Mouse (Mus musculus) kidney, postnatal 36 days (tissue): ENCODE measurements at regions not wholly inside any gene's neighbourhood (a gene's known extent, or its start where the extent isn't known, plus 50 kb on each side); places are given as distances from the start of the nearest gene placed in this dataset.
A peak's percentile ranks its signal among the peaks of the same experiment; 100 is the strongest.

Experiments
- DNase-seq, 2 experiments: peaks; one replicate each; pipeline ENCODE4 v3.0.0; 2021 to 2022; ENCODE audit warnings: mixed read lengths in 2 of 2

DNA sequence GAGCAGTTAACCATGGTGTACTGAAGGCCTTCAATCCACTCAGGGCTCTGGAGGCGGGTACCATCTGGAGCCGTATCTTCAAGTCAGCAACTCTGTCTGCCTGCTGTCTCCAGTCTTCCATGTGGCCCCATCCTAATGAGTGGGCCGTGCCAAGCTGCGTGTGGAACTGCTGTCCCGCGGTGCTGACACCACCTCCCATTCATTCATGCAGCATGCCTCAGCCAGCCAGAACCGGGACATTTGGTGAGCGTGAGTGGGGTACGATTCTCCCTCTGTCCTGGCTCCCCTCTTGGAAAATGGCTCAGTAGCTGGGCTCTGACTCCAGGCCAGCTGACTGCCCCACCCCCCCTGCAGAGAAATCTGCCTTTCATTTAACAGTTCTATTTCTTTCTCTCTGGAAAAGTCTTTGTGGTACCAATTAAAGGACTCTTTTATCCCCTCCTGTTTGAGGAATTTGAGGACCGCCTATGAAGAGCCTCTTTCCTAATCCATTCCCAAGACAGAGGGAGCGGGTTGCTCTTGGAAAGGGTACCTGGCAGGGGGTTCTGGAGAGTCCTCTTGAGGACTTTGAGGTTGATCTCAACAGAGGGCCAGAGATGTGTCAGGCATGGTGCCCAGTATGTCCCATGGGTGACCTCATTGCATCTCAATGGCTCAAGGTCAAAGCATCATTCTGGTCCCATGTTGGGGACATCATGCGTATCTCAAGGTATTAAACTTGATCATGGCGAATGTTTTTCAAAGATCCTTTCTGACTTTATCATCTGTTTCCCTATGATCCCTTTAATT lies 55.5 kb upstream of the Brd7 start:
- DNase-seq = no peak

DNA sequence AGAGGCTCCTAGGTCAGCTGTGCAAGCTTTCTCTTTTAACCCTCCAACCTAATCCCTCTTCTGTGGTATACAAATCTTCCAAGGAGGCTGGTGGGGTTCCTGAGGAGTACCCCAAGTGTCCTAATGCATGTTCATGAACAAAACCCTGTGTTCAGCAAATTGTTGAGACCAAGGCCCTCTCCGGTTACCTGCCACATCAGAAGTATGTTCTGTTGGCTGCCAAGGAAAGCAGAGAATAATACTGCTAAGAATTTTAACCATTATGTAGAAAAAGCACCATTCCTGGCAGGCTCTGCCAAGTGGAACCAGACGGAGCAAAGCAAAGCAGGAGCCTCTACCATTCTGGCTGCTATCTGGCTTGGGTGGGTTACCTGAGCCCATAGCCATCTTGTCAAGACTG lies 61.3 kb upstream of the Brd7 start:
- DNase-seq = no peak

DNA sequence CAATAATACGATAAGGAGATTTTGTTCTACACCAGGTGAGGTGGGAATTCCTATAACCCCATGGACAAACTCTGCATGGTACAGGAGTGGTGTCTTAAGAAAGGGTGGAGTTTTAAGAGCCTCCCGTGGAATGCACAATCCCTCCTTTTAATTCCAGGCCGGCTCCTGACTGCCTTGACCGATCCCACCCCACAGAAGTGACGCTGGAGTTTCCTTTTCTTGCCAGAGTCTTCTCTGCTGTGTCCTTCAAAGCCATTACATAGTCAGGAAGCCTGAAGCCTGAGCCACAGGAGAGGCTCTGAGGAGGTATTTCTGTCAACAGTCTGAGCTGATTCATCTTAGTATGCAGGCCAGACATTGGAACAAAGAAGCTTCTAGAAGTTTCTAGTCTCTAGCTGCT lies 66.6 kb upstream of the Brd7 start:
- DNase-seq = no peak

DNA sequence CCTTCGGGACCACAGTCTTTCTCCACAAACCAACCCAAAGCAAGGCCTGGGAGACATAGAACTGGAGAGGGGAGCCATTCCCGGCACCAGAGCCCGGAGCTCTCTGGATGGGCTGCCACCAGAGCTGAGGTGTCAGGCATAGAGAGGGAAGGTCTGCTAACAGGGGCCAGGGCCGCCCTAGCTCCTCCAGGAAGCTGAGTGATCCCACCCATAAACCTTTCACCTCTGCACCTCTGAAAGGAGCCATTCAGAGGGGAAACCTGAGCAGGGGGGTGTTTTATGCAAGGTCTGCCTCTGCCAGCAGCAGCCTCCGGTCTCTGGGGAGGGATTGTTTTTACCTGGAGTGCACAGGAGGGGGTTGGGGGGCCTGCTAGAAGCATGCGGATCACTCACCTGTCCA lies 69.4 kb upstream of the Brd7 start:
- no peak for DNase-seq

DNA sequence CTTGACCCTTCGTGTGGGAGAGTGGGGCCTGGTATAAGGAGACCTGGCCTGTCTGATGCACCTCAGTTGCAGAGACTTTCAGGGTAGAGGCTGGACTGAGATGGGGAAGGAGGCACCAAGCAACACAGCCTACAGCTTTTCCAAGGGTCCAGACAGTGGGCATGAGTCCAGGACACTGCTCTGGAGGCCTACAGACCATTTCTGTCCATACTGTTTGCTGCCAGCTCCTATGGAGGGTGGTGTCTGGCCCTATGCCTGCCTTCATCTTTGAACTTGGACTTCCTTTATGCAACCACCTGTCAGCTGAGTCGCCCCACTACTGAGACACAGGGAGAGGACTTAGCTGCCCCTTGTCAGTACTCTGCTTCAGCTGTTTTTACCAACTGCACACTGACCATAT lies 73.7 kb upstream of the Brd7 start:
- DNase-seq = no peak

DNA sequence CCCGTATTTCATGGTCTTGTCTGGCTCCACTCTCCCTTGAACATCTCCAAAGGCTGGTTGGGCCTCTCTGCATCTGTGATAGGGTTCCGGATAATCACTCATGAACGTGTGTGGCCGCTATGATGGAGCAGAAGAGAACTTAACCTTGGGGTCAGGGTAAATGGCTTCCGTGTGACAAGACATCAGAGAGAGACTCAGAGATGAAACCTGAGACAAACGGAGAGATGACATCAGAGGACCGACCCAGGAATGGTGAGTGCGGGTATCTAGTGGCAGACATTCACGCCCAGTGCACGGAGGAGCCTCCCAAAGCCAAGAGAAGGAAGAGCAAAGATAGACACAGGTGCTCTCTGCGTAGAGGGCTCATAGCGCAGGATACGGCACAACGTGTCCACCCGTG lies 78.2 kb upstream of the Brd7 start:
- DNase-seq = no peak

DNA sequence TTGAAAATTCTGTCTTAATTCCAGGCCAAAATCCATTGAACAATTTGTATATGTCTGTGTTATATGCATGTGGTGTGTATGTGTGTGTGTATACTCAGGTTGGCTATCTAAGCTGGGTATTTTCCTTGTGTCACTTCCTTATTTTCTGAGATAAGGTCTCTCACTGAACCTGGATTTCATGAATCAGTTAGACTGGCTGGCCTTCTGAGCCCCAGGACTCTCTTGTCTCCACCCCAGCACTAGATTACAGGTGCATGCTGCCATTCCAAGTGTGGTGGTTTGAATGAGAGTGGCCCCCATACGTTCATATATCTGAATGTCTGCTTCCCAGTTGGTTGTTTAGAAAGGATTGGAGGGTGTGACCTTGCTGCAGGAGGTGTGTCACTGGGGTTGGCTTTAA lies 77.8 kb upstream of the Nkd1 start:
- DNase-seq = no peak

DNA sequence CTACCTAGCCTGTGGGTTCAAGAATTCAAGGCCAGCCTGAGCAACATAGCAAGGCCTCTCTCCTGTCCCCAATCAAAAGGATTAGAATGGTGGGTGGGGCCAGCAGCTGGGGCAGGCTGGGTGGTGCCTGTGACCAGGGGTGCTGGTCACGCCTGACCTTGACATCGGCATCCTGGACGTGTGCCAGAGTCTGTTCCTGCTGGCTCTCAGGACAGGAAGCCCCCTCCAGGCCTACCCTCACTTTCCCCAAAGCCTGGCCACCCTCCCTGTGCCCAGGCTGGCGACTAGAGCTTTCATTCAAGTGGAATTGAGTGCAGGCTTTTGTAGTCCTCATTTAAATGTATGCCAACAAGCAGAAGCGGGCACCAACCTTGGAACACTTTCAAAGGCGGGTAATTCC lies 73.7 kb upstream of the Nkd1 start:
- no peak for DNase-seq

DNA sequence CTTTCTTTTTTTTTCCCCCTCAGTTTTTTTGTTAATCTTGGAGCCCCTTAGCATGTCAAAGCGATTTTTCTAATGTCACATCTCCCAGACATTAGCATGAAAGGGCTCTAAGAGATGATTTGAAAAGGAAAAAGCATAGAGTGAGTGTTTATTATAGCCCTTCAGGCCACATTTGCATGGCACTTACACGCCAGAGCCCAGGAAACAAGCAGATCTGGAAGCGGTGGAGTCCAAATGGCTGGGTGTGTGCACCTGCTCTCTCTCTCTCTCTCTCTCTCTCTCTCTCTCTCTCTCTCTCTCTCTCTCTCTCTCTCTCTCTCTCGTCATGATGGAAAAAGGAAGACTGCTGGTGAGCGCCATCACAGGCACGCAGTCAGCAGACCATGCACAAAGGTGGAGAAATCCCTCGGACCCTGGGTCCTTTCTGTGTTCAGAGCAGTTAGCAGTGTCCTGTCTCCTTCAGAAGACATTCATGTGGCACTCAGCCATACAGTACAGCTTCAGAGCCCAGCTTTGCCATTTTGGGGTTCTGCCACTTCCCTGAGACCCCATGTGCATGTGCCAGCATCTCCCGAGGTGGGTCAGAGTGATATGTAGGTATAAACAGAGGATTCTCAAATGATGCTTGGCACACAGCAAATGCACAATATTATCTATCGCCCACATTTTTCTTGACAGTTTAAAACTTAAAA lies 73.2 kb upstream of the Nkd1 start:
- no peak for DNase-seq

DNA sequence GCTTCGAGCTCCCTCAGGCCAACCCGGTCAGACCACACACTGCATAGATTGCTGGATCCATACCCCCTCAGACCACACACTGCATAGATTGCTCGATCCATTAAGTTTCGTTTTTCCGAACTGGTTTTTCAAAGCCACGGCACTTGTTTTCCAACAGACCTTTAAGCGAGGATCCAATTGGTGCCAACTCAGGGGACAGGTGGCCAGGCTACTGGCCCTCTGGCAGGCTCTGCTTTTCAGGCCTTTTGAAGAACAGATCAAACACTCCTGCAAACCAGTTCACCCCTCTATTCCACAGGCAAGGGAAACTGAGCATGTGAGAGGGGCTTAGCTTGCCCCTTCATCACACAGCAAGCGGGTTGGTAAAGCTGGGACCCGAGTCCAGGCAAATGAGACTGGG lies 72.2 kb upstream of the Nkd1 start:
- DNase-seq = no peak

DNA sequence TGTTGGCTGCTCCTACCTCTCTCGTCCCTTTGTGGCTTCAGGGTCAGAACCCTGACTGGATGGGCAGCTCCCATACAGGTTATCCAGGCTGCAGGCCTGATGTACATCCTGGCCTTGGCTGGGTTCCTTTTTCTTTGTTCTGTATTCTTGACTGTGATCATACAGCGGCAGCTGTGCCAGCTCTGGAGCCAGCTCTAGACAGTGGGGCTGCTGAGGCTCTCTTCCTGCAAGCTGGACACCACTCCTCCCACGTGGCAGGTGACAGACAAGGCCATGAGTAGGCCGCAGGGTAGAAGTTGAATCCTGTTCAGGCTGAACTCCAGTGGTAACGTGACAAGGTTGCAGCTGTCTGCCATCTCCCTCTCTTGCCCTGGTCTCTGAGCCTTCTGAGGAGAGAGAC lies 71.6 kb upstream of the Nkd1 start:
- no peak for DNase-seq

DNA sequence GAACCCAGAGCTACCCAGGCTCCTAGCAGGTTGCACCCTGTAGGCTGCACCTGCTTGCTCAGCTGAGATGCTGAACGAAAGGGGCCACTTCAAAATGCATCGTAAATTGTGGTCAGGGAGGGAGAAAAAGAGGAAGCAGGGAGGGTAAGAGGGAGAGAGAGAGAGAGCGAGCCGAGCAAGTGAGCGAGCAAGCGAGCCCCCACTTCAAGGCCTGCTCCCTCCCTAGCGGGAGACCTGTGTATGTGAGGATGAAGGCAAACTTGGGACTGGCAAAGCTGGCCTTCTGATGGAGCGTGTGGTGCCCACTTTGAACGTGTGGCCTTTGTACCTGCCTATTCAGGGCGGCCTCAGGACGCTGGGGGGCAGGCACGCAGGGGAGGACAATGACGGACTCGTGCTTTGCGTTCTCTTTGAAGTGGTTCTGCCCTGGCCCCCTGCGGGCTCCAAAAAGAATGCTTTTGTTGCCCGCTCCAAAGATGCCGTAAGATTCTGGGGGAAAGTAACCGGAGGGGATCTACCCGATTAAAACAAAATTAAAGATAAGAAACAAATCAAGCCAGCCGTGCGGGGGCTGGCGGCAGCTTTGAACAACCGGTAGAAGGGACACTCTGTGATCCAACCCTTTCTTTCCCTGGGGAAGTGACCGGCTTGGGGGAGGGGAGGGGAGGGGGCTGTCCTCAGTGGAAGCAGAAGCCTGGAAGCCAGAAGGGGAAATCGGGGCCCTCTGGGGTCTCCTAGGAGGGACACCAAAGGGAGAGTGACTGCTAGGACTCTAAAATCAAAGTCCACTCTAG lies 70.1 kb upstream of the Nkd1 start:
- DNase-seq = no peak

DNA sequence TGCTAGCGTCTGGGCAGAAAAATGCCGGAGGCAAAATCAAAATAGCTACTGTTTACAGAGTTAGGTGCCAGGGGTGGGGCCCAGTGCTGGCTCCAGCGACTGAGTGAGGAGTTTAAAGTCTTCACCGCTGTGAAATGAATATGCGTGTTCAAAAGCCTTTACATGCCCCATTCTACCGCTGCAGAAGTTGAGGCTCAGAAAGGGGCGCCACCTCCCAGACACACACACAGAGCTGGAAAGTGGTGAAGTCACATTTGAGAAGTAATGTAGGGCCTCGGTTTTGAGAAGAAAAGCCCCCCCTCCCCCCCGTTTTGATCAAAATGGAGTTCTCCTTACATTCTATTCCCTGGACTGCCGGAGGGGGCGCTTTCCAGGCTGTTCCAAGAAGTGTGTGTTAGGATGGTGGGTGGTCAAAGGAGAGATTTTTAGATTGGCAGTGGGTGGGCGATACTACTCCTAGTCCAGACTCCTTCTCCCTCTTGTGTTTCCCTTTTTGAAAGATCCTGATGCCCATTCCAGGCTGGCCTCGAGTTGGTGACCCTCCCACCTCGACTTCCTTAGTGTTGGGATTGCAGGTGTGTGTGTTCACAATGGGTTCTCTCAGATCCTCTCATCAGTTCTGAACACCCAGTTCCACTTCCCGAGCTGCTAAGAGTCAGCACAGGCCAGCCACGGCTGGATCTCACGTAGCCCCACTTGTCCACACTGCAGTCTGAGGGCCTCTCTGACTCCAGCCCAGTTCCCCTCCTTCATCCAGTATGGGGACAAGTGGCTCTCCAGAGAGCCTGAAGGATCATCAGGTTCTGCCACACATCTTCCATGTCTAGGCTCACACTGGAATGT lies 69.3 kb upstream of the Nkd1 start:
- peak; percentile 24 to 35 for DNase-seq

DNA sequence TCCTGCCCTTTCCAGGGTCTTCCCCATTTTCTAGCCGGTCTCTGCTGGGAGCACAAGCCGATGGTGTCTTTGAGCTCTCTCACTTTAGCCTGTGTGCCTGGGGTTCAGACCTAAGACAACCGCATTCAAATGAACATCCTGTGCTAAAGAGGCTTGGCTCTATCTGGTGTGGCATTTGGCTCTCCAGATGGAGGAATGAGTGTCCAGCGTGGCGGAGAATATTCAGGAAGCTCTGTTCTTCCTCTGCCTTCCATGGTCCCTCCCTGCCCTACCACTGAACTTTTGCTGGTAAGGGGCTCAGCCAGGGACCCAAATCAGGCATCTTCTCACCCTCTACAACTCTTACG lies 68.7 kb upstream of the Nkd1 start:
- DNase-seq = no peak

DNA sequence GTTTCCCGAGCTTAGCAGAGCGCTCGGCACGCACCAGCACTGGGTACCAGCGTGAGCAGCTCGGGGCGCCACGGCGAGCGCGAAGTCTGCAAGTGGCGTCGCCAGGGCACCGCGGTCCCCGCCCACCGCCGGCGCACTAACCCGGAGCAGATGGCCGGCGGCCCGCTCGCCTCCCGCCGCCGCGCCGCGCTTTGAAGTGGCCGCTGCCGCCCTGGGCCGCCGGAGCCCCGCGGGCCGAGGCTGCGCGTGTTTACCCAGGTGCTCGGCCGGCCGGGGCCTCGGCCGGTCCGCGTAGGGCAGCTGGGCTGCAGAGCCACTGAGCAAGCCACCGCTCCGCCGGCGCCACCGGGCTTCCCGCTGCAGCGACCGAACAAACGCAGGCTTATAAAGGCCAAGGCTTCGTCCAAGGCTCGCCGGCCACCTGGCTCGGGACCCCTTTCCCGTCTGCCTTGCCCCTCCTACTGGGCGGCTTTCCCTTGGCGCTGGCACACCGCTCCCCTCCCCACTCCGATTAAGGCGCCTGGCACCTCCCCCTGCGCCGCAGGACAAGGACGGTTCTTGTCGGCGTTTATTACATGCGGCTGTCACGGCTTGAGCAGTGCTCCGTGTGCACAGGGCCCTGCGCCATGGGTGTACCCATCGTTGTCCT lies 67.0 kb upstream of the Nkd1 start:
- DNase-seq = peak; percentile 41 to 78

DNA sequence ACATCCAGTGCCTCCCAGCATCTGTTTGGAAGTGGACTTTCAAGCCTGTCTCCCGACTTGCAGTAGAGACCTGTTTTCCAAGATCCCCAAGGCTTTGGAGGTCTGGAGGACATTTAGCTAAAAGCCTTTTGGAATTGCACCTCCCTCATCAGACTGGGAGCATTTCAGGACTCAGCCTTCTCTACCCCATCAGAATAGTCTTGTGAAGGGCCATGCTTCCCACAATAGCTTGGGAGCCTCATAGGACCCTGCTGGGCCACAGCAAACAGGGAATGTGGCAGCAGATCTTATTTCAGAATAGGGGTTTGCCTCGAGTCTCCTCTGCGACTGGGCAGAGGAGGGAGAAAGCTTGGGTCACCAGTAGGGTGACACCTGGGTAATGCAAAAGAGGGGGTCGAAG lies 66.2 kb upstream of the Nkd1 start:
- DNase-seq = no peak

DNA sequence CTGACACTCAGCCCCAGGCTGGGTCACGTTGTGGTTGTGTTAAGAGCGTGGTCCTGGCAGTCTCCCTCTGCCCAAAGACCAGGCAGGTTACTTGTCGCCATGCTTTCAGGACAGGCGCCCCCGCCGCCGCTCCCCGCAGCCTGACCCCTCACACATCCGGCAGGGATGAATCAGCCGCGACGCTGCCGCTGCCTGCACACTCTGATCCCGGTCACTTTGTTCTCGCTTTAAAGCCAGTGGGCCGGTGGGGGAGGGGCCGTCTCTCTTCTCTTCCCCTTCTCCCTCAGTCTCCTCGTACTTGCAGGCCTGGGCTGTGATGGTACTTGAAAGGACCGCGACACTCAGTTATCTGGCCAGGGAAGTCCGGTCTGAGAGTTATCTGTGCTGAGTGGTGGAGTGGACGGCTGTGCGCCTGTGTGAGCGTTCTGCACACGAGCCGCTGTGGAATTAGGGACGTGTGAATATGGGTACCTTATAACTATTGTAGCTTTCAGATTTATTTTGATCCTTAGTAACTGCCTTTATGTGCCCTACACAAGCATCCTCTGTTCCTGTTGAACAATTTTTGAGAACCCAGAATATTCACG lies 65.6 kb upstream of the Nkd1 start:
- DNase-seq = peak in 1 of 2 experiments; percentile 19

DNA sequence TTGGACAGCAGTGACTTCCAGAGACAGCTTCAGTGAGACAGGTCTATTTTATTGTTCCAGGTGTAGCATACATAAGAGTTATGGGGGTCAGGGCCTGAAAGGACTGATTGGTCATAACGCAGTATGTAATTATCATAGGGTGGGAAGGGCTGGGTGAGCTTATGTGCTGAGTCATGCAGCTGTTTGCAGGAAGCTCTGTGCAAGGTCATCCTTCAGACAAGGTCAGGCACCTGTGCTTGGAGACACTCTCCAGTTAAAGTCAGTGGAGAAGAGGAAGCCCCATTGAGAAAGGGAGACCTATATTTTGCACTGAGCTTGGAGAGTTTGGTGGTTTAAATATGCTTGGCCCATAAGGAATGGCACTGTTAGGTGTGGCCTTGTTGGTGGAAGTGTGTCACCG lies 62.0 kb upstream of the Nkd1 start:
- DNase-seq = no peak

DNA sequence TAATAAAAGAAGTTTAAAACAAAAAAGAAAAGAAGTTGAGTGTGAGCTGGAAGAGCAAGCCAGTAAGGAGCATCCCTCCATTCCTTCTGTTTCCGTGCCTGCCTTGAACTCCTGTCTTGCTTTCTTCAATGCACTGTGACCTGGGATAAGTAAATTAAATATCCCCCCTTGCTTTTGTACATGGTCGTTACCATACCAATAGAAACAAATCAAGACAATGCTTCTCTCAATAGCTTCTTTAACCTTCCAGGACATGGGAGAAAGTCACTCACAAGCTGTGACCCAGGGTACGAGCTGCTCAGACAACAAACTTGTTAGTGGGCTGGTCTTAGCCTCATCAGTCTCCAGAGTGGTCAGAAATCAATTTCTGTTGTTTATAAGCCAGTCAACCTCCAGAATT lies 53.4 kb upstream of the Nkd1 start:
- no peak for DNase-seq

DNA sequence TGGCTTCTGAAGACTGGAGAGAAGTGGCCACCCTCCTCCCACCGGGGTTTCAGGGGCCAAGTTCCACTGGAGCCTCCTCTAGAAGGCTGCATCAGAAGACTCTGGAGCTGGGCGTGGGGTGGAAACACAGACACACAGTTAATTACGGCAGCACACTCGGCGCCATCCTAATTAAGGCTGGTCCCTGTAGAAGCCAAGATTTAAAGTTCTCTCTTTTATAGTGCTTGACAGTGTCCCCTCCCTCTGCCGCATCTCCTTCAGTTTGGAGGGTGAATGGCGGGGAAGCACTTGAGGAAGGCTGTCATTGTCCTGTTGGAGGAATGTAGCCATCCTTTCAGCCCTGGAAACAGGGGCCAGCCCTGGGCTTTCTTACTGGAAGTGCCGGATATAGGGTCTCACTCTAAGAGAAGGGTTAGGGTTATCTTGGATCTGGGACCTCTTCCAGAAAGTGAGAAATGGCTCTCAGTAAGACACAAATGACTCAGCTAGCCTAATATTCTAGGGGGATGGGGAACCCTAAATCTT lies 50.2 kb upstream of the Nkd1 start:
- DNase-seq = peak in 1 of 2 experiments; percentile 12
